Mouse (Mus musculus) embryonic facial prominence, embryonic 14.5 days (tissue): Measurements from ENCODE around the gene Rgl2. TPM values are rescaled to one million over a fixed set of nuclear protein-coding genes. Genes with fewer than 3 reads are reported as not detected.
A peak's percentile ranks its signal among the peaks of the same experiment; 100 is the strongest.

ENCODE experiments used
- ATAC-seq: fragments of 200-750 bp; cut with Nextera tagmentation; 2 replicates; pipeline ENCODE4 v1.8.0; 2017; ENCODE audit warnings: low read depth, moderate number of reproducible peaks, moderate TSS enrichment
- DNase-seq: peaks from one replicate; pipeline ENCODE4 v3.0.0-alpha.2; 2015; ENCODE audit warnings: low spot score
- H3K27ac ChIP-seq: fragments of 300-500 bp; sonication (generic); replicated peaks from 2 replicates; pipeline ENCODE4 v1.5.1; 2014; ENCODE audit warnings: low read depth, mild to moderate bottlenecking, low read length, moderate library complexity
- H3K27me3 ChIP-seq: fragments of 300-500 bp; sonication (generic); replicated peaks from 2 replicates; pipeline ENCODE4 v1.6.1; 2014; ENCODE audit warnings: low read length; ENCODE audit not compliant: control insufficient read depth, insufficient read depth
- H3K36me3 ChIP-seq: fragments of 300-500 bp; sonication (generic); 2 replicates; pipeline ENCODE4 v1.6.1; 2014; ENCODE audit warnings: low read length, mixed read lengths; ENCODE audit not compliant: control insufficient read depth, insufficient read depth
- H3K4me1 ChIP-seq: fragments of 300-500 bp; sonication (generic); 2 replicates; pipeline ENCODE4 v1.6.1; 2014; ENCODE audit warnings: antibody characterized with exemption, low read length; ENCODE audit not compliant: control insufficient read depth, insufficient read depth
- H3K4me2 ChIP-seq: fragments of 300-500 bp; sonication (generic); 2 replicates; pipeline ENCODE4 v1.6.1; 2014; ENCODE audit warnings: low read depth, mild to moderate bottlenecking, low read length, moderate library complexity, mixed read lengths
- H3K4me3 ChIP-seq: fragments of 300-500 bp; sonication (generic); 2 replicates; pipeline ENCODE4 v1.5.1; 2014; ENCODE audit warnings: low read depth, mild to moderate bottlenecking, low read length
- H3K9ac ChIP-seq: fragments of 300-500 bp; sonication (generic); 2 replicates; pipeline ENCODE4 v1.6.1; 2014; ENCODE audit warnings: low read depth, mild to moderate bottlenecking, low read length, moderate library complexity, mixed read lengths
- H3K9me3 ChIP-seq: fragments of 300-500 bp; sonication (generic); 2 replicates; pipeline ENCODE4 v1.6.1; 2016; ENCODE audit warnings: low read length; ENCODE audit not compliant: control insufficient read depth
- WGBS: fragments of 180-500 bp; shearing (Covaris S2); extraction: QIAGEN DNeasy Blood & Tissue Kit; methylation state at CpG from one replicate; pipeline ENCODE4 v1.1.7; 2014; 5-methylcytosine and 5-hydroxymethylcytosine counted together
- polyA plus RNA-seq: library from polyadenylated mRNA; unstranded; fragments of >200 nt; fragmentation: Nextera tagmentation; extraction: Ambion mirVana; gene quantifications from 2 replicates; pipeline ENCODE4 v1.2.1, GENCODE M21; 2014

Rgl2 gene
- polyA plus RNA-seq, 1 experiment from 2014 or later: 34.5 TPM

- DNase-seq: no peak
- H3K4me2 ChIP-seq: peak overlapping the region; percentile 80
- H3K9me3 ChIP-seq: no peaks in the 10 kb centered on the region
- ATAC-seq: no peak
- H3K4me3 ChIP-seq: peak overlapping the region; percentile 99
- WGBS: 30% methylated on average over 5 of the region's 5 CpGs
- peaks cover 30% of the 10 kb centered on the region for H3K4me1 ChIP-seq
- H3K27me3 ChIP-seq: no peaks in the 10 kb centered on the region
- peaks cover 50% of the 10 kb centered on the region for H3K36me3 ChIP-seq
- H3K9ac ChIP-seq: peak overlapping the region; percentile 98
- peak overlapping the region; percentile 94; the same call in 1 of the 2 replicates for H3K27ac ChIP-seq
Observed at GRCm38 (mm10) chr17:33953961-33954565, 24.7 kb downstream of the Rgl2 start.

- peak overlapping the region; percentile 80 for H3K4me2 ChIP-seq
- under 1% methylated on average over 31 of the region's 33 CpGs for WGBS
- H3K4me1 ChIP-seq: peaks cover 30% of the 10 kb centered on the region
- DNase-seq (peak; percentile 18), ATAC-seq (peak; percentile 10)
- H3K36me3 ChIP-seq: peaks cover 50% of the 10 kb centered on the region
- H3K27me3 ChIP-seq: no peaks in the 10 kb centered on the region
- peak overlapping the region; percentile 99 for H3K4me3 ChIP-seq
- peak overlapping the region; percentile 98 for H3K9ac ChIP-seq
- peak overlapping the region; percentile 94 for H3K27ac ChIP-seq
- H3K9me3 ChIP-seq: no peaks in the 10 kb centered on the region
Observed at GRCm38 (mm10) chr17:33954646-33955554, 25.6 kb downstream of the Rgl2 start.

GRCm38 (mm10) chr17:33955555-33956214, 26.3 kb downstream of the Rgl2 start, which contains the start of the genes Vps52 and Rps18:
Gene Vps52, plus strand, starts transcription at chr17:33955812.
Gene Rps18, minus strand, starts transcription at chr17:33956001.
- Histone ChIP-seq H3K4me1 (peaks cover 30% of the 10 kb centered on the region), H3K4me2 (peak within 1 kb of the TSS; percentile 80)

GRCm38 (mm10) chr17:33956336-33956735, 27.0 kb downstream of the Rgl2 start:
- Histone ChIP-seq H3K9me3 (no peaks in the 10 kb centered on the region), H3K27me3 (no peaks in the 10 kb centered on the region), H3K27ac (peak overlapping the region; percentile 82), H3K9ac (peak overlapping the region; percentile 77), H3K4me1 (peaks cover 29% of the 10 kb centered on the region), H3K4me2 (peak overlapping the region; percentile 80), H3K4me3 (peak overlapping the region; percentile 99), H3K36me3 (peaks cover 60% of the 10 kb centered on the region)
- WGBS: 8% methylated on average over 10 of the region's 10 CpGs
- no peak for DNase-seq
- ATAC-seq: no peak

More at GRCm38 (mm10) chr17:33955555-33956214, 26.3 kb downstream of the Rgl2 start, which contains the start of the genes Vps52 and Rps18:
- no peaks in the 10 kb centered on the region for H3K9me3 ChIP-seq
- DNase-seq: peak; percentile 99
- H3K36me3 ChIP-seq: peaks cover 54% of the 10 kb centered on the region
- under 1% methylated on average over 48 of the region's 50 CpGs for WGBS
- peak within 1 kb of the TSS; percentile 99 for H3K4me3 ChIP-seq
- H3K9ac ChIP-seq: peak within 1 kb of the TSS; percentile 98
- no peaks in the 10 kb centered on the region for H3K27me3 ChIP-seq
- peak; percentile 86 for ATAC-seq
- H3K27ac ChIP-seq: peak within 1 kb of the TSS; percentile 94

GRCm38 (mm10) chr17:33957493-33957892, 28.1 kb downstream of the Rgl2 start:
- H3K27ac ChIP-seq: no peak overlapping the region
- H3K27me3 ChIP-seq: no peaks in the 10 kb centered on the region
- DNase-seq (no peak), ATAC-seq (no peak)
- no peaks in the 10 kb centered on the region for H3K9me3 ChIP-seq
- no peak overlapping the region for H3K9ac ChIP-seq
- 65% methylated on average over 6 of the region's 6 CpGs for WGBS
- H3K4me1 ChIP-seq: peaks cover 22% of the 10 kb centered on the region
- H3K4me2 ChIP-seq: no peak overlapping the region
- H3K36me3 ChIP-seq: peaks cover 60% of the 10 kb centered on the region
- H3K4me3 ChIP-seq: no peak overlapping the region

- DNase-seq (no peak), ATAC-seq (no peak)
- H3K4me2 ChIP-seq: no peak overlapping the region
- H3K27ac ChIP-seq: no peak overlapping the region
- no peaks in the 10 kb centered on the region for H3K9me3 ChIP-seq
- no peak overlapping the region for H3K9ac ChIP-seq
- no peak overlapping the region for H3K4me3 ChIP-seq
- peaks cover 14% of the 10 kb centered on the region; the same call in 1 of the 2 replicates for H3K4me1 ChIP-seq
- H3K27me3 ChIP-seq: no peaks in the 10 kb centered on the region
- 94% methylated on average over 11 of the region's 11 CpGs for WGBS
- peaks cover 60% of the 10 kb centered on the region for H3K36me3 ChIP-seq
Observed at GRCm38 (mm10) chr17:33958451-33958850, 29.1 kb downstream of the Rgl2 start.

- no peak overlapping the region for H3K27ac ChIP-seq
- H3K4me2 ChIP-seq: no peak overlapping the region
- H3K4me3 ChIP-seq: no peak overlapping the region
- no peaks in the 10 kb centered on the region for H3K9me3 ChIP-seq
- ATAC-seq (no peak), DNase-seq (no peak)
- no peaks in the 10 kb centered on the region for H3K27me3 ChIP-seq
- H3K9ac ChIP-seq: no peak overlapping the region
- H3K4me1 ChIP-seq: peaks cover 9% of the 10 kb centered on the region; the same call in 1 of the 2 replicates
- H3K36me3 ChIP-seq: peaks cover 55% of the 10 kb centered on the region
- WGBS: 94% methylated on average over 13 of the region's 13 CpGs
Observed at GRCm38 (mm10) chr17:33959135-33959534, 29.8 kb downstream of the Rgl2 start.

- Histone ChIP-seq H3K27ac (no peak overlapping the region), H3K4me2 (no peak overlapping the region), H3K9ac (no peak overlapping the region), H3K4me1 (peaks cover 4% of the 10 kb centered on the region; the same call in 1 of the 2 replicates), H3K27me3 (no peaks in the 10 kb centered on the region), H3K36me3 (peaks cover 53% of the 10 kb centered on the region), H3K9me3 (no peaks in the 10 kb centered on the region), H3K4me3 (no peak overlapping the region)
- WGBS: 92% methylated on average over 15 of the region's 15 CpGs
- ATAC-seq (no peak), DNase-seq (no peak)
Observed at GRCm38 (mm10) chr17:33959948-33960347, 30.6 kb downstream of the Rgl2 start.
